Mouse (Mus musculus): Measurements from ENCODE around the gene Creg2.
"Not testable (repeated sequence)": the region's sequence is repeated elsewhere in the genome, so short reads cannot be mapped to it uniquely, and the experiment has no call there.

Gene Creg2

GRCm38 (mm10) chr1:39650435-39651240, 636 bp downstream of the Creg2 start:
- DNase-seq = peak; percentile 39

GRCm38 (mm10) chr1:39649691-39650434, 1.4 kb downstream of the Creg2 start:
- no peak for DNase-seq

- no peak for DNase-seq
These were observed 2.7 kb downstream of the Creg2 start for GRCm38 (mm10) chr1:39648584-39648983.

- DNase-seq = no peak
These were observed 5.1 kb downstream of the Creg2 start for GRCm38 (mm10) chr1:39645905-39646759.

GRCm38 (mm10) chr1:39644333-39644732, 6.9 kb downstream of the Creg2 start:
- no peak for DNase-seq

GRCm38 (mm10) chr1:39641667-39642066, 9.6 kb downstream of the Creg2 start:
- no peak for DNase-seq

GRCm38 (mm10) chr1:39637139-39637538, 14.1 kb downstream of the Creg2 start:
- no peak for DNase-seq

GRCm38 (mm10) chr1:39636660-39637059, 14.6 kb downstream of the Creg2 start:
- DNase-seq = no peak

- DNase-seq = no peak
These were observed 15.1 kb downstream of the Creg2 start for GRCm38 (mm10) chr1:39636196-39636595.

GRCm38 (mm10) chr1:39628606-39629005, 22.7 kb downstream of the Creg2 start:
- no peak for DNase-seq

GRCm38 (mm10) chr1:39625491-39625890, 25.8 kb downstream of the Creg2 start:
- DNase-seq = no peak

GRCm38 (mm10) chr1:39623729-39624128, 27.5 kb downstream of the Creg2 start:
- DNase-seq = no peak

GRCm38 (mm10) chr1:39623106-39623505, 28.2 kb downstream of the Creg2 start:
- DNase-seq = no peak

- no peak for DNase-seq
These were observed 32.8 kb downstream of the Creg2 start for GRCm38 (mm10) chr1:39618524-39618923.

GRCm38 (mm10) chr1:39615526-39615925, 35.7 kb downstream of the Creg2 start:
- no peak for DNase-seq

GRCm38 (mm10) chr1:39614462-39615279, 36.6 kb downstream of the Creg2 start:
- DNase-seq = peak; percentile 6

GRCm38 (mm10) chr1:39613061-39613460, 38.2 kb downstream of the Creg2 start:
- no peak for DNase-seq

- no peak for DNase-seq
These were observed 38.8 kb downstream of the Creg2 start for GRCm38 (mm10) chr1:39612491-39612890.

GRCm38 (mm10) chr1:39608534-39608933, 42.7 kb downstream of the Creg2 start:
- DNase-seq = no peak

- no peak for DNase-seq
These were observed 48.8 kb downstream of the Creg2 start for GRCm38 (mm10) chr1:39602477-39602876.

GRCm38 (mm10) chr1:39598726-39599125, 52.5 kb downstream of the Creg2 start:
- peak; percentile 42 for DNase-seq

GRCm38 (mm10) chr1:39597135-39597534, 54.1 kb downstream of the Creg2 start:
- not testable (repeated sequence) for DNase-seq
